Mouse (Mus musculus): ENCODE measurements around the gene Tiprl. TPM values are rescaled to one million over a fixed set of nuclear protein-coding genes. Genes with fewer than 3 reads are reported as not detected.
A peak's percentile ranks its signal among the peaks of the same experiment; 100 is the strongest.

The Tiprl gene
- 70.3 and 73.6 TPM in 2 replicates for polyA plus RNA-seq (2015; fragmentation: Nextera tagmentation; extraction: Ambion mirVana)

DNA sequence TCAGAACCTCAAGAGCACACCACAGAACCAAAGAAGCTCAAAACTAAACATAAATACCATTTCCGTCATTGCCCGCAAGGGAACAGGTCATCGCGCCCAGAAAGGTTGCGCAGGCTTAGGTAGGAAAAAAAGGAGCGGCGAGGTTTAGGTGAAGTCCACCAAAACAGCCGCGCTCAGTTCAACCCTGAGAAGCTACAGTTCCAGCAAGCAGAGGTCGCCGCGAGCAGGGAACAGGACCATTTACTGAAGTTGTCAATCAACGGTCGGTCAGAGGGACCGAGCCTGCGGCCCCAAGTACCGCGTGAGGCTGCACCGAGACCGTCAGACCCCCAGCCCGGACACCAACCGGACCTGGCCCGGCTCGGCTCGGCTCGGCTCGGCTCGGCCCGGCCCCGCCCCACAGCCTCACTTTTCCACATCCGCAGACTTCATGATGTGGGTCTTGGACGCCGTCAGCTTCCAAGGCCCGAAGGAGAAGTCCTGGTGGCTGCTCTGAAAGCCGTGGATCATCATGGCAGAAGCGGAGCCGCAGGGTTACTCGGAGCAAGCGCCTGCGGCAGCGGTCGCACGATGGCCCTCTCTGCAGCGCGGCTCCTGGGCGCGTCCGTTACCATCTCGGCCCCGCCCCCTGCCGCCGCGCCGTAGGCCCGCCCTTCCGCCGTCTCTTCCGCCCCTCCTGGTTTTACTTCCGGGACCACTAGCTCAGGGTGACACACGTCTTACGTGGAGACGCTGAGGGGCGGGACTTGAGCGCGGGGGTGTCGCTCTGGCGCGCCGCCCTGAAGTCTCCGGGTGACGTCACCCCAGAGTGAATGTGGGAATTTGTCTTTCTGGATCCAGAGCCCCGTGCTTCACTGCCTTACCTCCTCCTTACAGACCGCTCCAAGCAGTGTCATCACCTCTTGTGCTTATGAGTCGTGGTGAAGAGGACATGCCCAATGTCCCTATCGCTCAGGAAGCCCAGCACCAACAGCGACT, at the start of gene Tiprl:
TSS of gene Tiprl (minus strand) at position 676 of the 978 bp plus-strand sequence.
- WGBS: under 1% methylated on average over 74 of the region's 76 CpGs
- peak; percentile 99 for DNase-seq (ENCODE audit: low spot score)

DNA sequence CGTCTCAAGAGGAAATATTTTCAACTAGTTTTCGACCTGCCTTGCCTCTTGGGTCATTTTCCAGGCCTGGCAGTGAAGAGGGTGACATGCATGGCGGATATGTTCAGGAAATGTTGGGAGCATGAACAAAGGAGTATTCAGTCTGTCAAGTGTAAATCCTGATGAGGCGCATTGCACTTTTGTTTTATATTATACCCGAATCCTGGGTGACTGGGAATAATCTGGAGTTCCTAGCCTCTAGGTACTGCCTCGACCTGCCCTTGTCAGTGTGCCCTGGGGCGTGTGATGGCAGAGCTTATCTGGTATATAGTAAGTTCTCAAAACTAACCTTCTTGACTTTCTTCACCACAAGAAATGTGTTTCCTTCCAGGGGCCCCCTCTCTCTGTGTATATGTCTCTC, 47.3 kb upstream of the Tiprl start:
- H3K27me3 ChIP-seq (replicated peaks; ENCODE audit: insufficient read depth, low read length): no peaks in the 10 kb centered on the region
- no peak overlapping the region for H3K4me2 ChIP-seq (replicated peaks; ENCODE audit: low read depth, low read length)
- H3K36me3 ChIP-seq (ENCODE audit: insufficient read depth, low read length): no peaks in the 10 kb centered on the region
- WGBS: 56% methylated on average over 7 of the region's 7 CpGs
- ATAC-seq (no peak), DNase-seq (ENCODE audit: low spot score) (no peak)
- peaks cover 8% of the 10 kb centered on the region; the same call in 1 of the 2 replicates for H3K4me1 ChIP-seq (ENCODE audit: insufficient read depth, low read depth, low read length)
- H3K9ac ChIP-seq (replicated peaks; ENCODE audit: low read depth): no peak overlapping the region
- no peak for TF ChIP-seq EP300 (IDR thresholded peaks at IDR 0.05)
- no peak for TF ChIP-seq CTCF (IDR thresholded peaks at IDR 0.05)
- H3K27ac ChIP-seq (ENCODE audit: low read length): no peak overlapping the region
- H3K4me3 ChIP-seq (ENCODE audit: low read depth, low read length): no peak overlapping the region
- H3K9me3 ChIP-seq (ENCODE audit: low read length): no peaks in the 10 kb centered on the region

More for the DNA sequence above, at the start of gene Tiprl:
- TF ChIP-seq CTCF (IDR thresholded peaks at IDR 0.05) (peak; percentile 27), EP300 (IDR thresholded peaks at IDR 0.05) (no peak)
- Histone ChIP-seq H3K9me3 (ENCODE audit: low read length) (no peaks in the 10 kb centered on the region), H3K4me1 (ENCODE audit: insufficient read depth, low read depth, low read length) (peaks cover 9% of the 10 kb centered on the region; the same call in 1 of the 2 replicates), H3K4me2 (replicated peaks; ENCODE audit: low read depth, low read length) (peak within 1 kb of the TSS; percentile 85), H3K27me3 (replicated peaks; ENCODE audit: insufficient read depth, low read length) (no peaks in the 10 kb centered on the region), H3K4me3 (ENCODE audit: low read depth, low read length) (peak within 1 kb of the TSS; percentile 76), H3K27ac (ENCODE audit: low read length) (peak within 1 kb of the TSS; percentile 85), H3K9ac (replicated peaks; ENCODE audit: low read depth) (peak within 1 kb of the TSS; percentile 77), H3K36me3 (ENCODE audit: insufficient read depth, low read length) (no peaks in the 10 kb centered on the region)
- peak; percentile 99 for ATAC-seq

DNA sequence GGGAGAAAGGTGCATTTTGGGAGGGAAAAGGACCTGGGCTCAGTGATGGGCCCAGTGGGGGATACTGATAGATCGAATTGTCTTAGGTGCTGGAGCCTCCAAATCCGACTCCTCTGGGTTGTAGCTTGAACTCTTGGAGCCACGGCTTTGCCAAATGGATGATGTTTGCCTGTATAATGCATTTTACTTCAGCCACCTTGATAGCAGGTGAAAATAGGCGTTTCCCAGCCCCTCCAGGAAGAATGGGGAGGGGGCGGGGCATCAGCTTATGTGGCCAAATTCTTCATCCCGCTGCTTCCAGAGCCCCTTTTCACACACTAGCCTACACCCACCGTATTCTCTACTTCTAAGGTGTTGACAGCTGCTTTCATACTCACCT, 46.2 kb upstream of the Tiprl start:
- ATAC-seq (no peak), DNase-seq (ENCODE audit: low spot score) (no peak)
- no peaks in the 10 kb centered on the region for H3K36me3 ChIP-seq (ENCODE audit: insufficient read depth, low read length)
- H3K27me3 ChIP-seq (replicated peaks; ENCODE audit: insufficient read depth, low read length): no peaks in the 10 kb centered on the region
- H3K4me1 ChIP-seq (ENCODE audit: insufficient read depth, low read depth, low read length): peaks cover 8% of the 10 kb centered on the region; the same call in 1 of the 2 replicates
- TF ChIP-seq CTCF (IDR thresholded peaks at IDR 0.05) (no peak), EP300 (IDR thresholded peaks at IDR 0.05) (no peak)
- peak overlapping the region; percentile 95 for H3K4me2 ChIP-seq (replicated peaks; ENCODE audit: low read depth, low read length)
- H3K27ac ChIP-seq (ENCODE audit: low read length): no peak overlapping the region
- H3K9ac ChIP-seq (replicated peaks; ENCODE audit: low read depth): no peak overlapping the region
- no peaks in the 10 kb centered on the region for H3K9me3 ChIP-seq (ENCODE audit: low read length)
- 19% methylated on average over 7 of the region's 7 CpGs for WGBS
- no peak overlapping the region for H3K4me3 ChIP-seq (ENCODE audit: low read depth, low read length)

DNA sequence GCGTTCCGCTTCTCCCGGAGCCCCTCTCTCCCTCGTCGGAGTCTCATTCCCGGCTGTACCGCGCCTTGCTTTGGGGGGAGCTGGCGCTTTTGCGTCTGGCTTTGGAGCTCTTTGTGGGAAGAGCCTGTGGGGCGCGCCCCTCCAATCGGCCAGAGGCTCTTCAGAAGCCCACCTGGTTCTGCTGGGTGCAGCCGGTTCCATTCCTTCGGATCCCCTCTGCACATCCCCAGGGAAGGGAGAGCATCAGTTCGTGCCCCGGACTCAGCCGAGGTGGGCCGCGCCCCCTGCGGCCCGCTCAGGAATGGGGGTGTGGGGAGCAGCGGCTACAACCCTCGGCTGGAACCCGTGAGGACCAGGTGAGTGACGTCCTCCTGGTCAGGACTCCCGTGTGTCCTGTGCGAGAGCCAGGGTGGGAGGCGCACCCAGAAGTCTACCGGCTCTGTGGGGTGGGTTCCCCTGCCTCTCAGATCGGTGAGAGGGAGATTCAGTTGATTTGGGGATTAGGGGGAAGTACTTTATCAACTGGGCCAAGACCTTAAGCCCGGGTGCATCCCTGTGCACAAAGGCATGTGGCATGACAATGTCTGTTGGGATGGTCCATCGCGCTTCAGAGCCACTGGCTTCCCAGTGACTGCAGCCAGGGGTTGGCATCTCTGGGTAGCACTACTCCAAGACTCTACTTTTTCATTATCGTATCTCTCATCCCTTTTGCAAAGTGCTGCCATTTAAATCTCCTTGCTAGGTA, 45.6 kb upstream of the Tiprl start:
- 2% methylated on average over 29 of the region's 35 CpGs for WGBS
- peak overlapping the region; percentile 95 for H3K4me2 ChIP-seq (replicated peaks; ENCODE audit: low read depth, low read length)
- no peaks in the 10 kb centered on the region for H3K9me3 ChIP-seq (ENCODE audit: low read length)
- TF ChIP-seq EP300 (IDR thresholded peaks at IDR 0.05): no peak
- 0 out of 2 replicates have a peak, but pooled peaks have one; percentile 5 for TF ChIP-seq CTCF (IDR thresholded peaks at IDR 0.05)
- ATAC-seq (peak; percentile 18), DNase-seq (ENCODE audit: low spot score) (no peak)
- no peaks in the 10 kb centered on the region for H3K36me3 ChIP-seq (ENCODE audit: insufficient read depth, low read length)
- H3K9ac ChIP-seq (replicated peaks; ENCODE audit: low read depth): peak overlapping the region; percentile 41
- H3K4me3 ChIP-seq (ENCODE audit: low read depth, low read length): peak overlapping the region; percentile 56
- no peaks in the 10 kb centered on the region for H3K27me3 ChIP-seq (replicated peaks; ENCODE audit: insufficient read depth, low read length)
- H3K27ac ChIP-seq (ENCODE audit: low read length): no peak overlapping the region
- H3K4me1 ChIP-seq (ENCODE audit: insufficient read depth, low read depth, low read length): peaks cover 8% of the 10 kb centered on the region; the same call in 1 of the 2 replicates

DNA sequence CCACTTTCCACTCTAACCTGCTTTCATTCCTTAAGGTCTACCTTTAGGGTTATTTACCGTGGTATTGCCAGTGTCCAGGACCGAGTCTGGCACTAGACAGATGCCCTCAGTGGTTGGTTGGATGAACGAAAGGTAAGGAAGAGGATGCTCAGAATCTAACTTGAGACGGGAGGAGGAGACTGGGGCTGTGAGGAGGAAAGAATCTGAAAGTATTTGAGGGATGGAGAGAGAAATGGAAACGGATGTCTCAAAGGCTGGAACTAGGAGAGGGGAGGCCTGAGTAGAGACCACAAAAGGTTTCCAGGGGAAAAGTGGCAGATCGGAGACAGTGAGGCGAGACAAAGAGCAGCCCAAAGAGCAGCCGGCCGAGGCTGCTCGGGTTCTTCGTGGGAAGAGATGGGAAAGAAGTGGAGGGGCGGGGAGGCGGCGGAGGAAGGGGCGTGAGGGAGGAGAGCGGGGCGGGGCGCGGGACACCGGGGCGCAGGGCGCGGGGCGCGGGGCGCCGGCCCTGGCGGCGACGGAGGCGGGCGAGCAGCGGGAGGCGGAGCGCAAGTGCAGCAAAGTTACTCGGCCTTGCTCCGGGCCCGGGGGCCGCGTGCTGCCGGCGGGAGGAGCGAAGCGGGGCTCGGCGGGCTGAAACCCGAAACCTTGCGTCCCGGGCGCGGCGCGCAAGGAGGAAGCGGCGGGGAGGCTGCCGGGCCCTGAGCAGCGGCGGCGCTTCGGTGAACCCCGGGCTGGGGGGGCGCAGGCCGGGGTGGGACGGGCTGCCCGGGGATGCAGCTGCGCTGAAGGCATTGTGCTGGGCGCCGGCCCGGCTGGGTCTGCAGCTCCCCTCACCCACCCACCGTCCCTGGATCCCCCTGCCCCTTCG, 44.8 kb upstream of the Tiprl start:
- ATAC-seq (peak; percentile 86), DNase-seq (ENCODE audit: low spot score) (peak; percentile 78)
- WGBS: 1% methylated on average over 36 of the region's 71 CpGs
- Histone ChIP-seq H3K9me3 (ENCODE audit: low read length) (no peaks in the 10 kb centered on the region), H3K27ac (ENCODE audit: low read length) (peak overlapping the region; percentile 38; the same call in 1 of the 2 replicates), H3K4me3 (ENCODE audit: low read depth, low read length) (peak overlapping the region; percentile 56), H3K27me3 (replicated peaks; ENCODE audit: insufficient read depth, low read length) (no peaks in the 10 kb centered on the region), H3K4me1 (ENCODE audit: insufficient read depth, low read depth, low read length) (peaks cover 8% of the 10 kb centered on the region; the same call in 1 of the 2 replicates), H3K4me2 (replicated peaks; ENCODE audit: low read depth, low read length) (peak overlapping the region; percentile 95), H3K36me3 (ENCODE audit: insufficient read depth, low read length) (no peaks in the 10 kb centered on the region), H3K9ac (replicated peaks; ENCODE audit: low read depth) (peak overlapping the region; percentile 41)
- no peak for TF ChIP-seq CTCF (IDR thresholded peaks at IDR 0.05)
- TF ChIP-seq EP300 (IDR thresholded peaks at IDR 0.05): no peak

Data from lung, postnatal 0 days (tissue).